Mouse (Mus musculus): ENCODE measurements around the gene Srp68. TPM values are rescaled to one million over a fixed set of nuclear protein-coding genes. Genes with fewer than 3 reads are reported as not detected.

Srp68 gene
- polyA plus RNA-seq, 1 experiment from 2014 or later: 89.8 TPM

DNA sequence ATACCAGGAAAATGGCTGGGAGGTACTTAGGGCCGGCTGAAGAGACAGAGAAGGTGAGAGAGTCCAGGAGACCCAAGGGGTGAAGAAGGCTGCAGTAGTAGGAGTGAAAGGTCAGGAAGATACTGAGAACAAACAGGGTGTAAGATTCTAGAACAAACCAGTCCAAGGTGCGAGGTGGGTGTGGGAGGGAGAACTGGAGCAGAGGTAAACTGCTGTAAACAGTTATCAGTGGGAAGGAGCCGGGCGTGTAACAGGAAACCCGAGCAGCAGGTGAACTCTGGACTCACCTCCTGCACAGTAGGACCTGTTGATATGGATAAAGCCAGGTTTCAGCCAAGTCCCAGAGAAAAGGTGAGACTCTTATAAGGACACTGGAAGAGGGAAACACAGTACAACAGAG, 63.3 kb downstream of the Srp68 start:
- H3K9ac ChIP-seq: no peak overlapping the region
- ATAC-seq (ENCODE audit: insufficient read depth): no peak

DNA sequence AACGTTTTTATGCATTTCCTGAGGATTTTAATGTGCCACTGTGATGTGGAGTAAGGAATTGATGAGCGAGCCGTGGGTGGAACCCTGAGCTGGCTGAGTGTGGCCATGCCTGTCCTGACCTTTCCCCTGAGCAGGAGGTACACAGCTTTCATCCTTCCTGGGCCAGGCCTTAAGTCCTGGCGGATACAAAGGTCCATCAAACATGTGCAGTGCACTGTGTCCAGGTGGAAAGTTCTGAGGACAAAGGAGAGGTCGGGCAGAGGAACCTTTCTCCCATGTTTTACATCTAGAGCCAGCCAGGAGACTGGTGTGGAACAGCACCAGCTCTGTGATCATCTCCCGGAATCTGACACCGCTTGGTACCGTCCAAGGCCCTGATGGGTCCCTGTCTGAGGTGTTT, 64.8 kb downstream of the Srp68 start:
- H3K4me1 ChIP-seq (ENCODE audit: insufficient read depth): no peaks in the 10 kb centered on the region
- H3K4me3 ChIP-seq (ENCODE audit: low read depth, low read length): no peak overlapping the region
- H3K36me3 ChIP-seq (ENCODE audit: insufficient read depth): peaks cover 24% of the 10 kb centered on the region
- no peak overlapping the region for H3K4me2 ChIP-seq
- DNase-seq (no peak), ATAC-seq (ENCODE audit: insufficient read depth) (no peak)
- H3K9me3 ChIP-seq (ENCODE audit: low read depth, low read length): no peaks in the 10 kb centered on the region
- no peaks in the 10 kb centered on the region for H3K27me3 ChIP-seq (ENCODE audit: insufficient read depth, low read length)
- no peak for TF ChIP-seq CTCF (IDR thresholded peaks at IDR 0.05; ENCODE audit: low read depth)
- no peak overlapping the region for H3K27ac ChIP-seq (ENCODE audit: low read depth)
- WGBS: 63% methylated on average over 8 of the region's 8 CpGs
- H3K9ac ChIP-seq: no peak overlapping the region

More for the DNA sequence above, 63.3 kb downstream of the Srp68 start:
- 60% methylated on average over 5 of the region's 5 CpGs for WGBS
- H3K36me3 ChIP-seq (ENCODE audit: insufficient read depth): peaks cover 20% of the 10 kb centered on the region
- H3K9me3 ChIP-seq (ENCODE audit: low read depth, low read length): no peaks in the 10 kb centered on the region
- no peak for DNase-seq
- no peak overlapping the region for H3K4me3 ChIP-seq (ENCODE audit: low read depth, low read length)
- H3K27me3 ChIP-seq (ENCODE audit: insufficient read depth, low read length): no peaks in the 10 kb centered on the region
- no peak overlapping the region for H3K4me2 ChIP-seq
- TF ChIP-seq CTCF (IDR thresholded peaks at IDR 0.05; ENCODE audit: low read depth): no peak
- no peak overlapping the region for H3K27ac ChIP-seq (ENCODE audit: low read depth)
- no peaks in the 10 kb centered on the region for H3K4me1 ChIP-seq (ENCODE audit: insufficient read depth)

DNA sequence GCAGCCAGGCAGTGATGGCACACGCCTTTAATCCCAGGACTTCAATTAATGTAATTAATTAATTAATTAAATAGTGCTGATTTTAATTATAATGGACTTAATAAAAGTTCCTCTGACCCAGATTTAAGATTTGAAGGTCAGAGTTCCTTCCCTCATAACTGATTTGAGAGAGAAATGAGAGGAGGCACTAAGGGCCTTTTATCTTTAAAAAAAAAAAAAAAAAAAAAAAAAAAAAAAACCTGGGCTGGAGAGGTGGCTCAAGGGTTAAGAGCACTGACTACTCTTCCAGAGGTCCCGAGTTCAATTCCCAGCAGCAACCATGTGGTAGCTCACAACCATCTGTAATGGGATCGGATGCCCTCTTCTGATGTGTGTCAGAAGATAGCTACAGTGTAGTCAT, 65.4 kb downstream of the Srp68 start:
- H3K4me2 ChIP-seq: no peak overlapping the region
- no peaks in the 10 kb centered on the region for H3K4me1 ChIP-seq (ENCODE audit: insufficient read depth)
- H3K9ac ChIP-seq: no peak overlapping the region
- no peaks in the 10 kb centered on the region for H3K27me3 ChIP-seq (ENCODE audit: insufficient read depth, low read length)
- no peak overlapping the region for H3K27ac ChIP-seq (ENCODE audit: low read depth)
- no peak for ATAC-seq (ENCODE audit: insufficient read depth)
- no peak overlapping the region for H3K4me3 ChIP-seq (ENCODE audit: low read depth, low read length)
- WGBS: 78% methylated on average over 3 of the region's 3 CpGs
- TF ChIP-seq CTCF (IDR thresholded peaks at IDR 0.05; ENCODE audit: low read depth): no peak
- peaks cover 28% of the 10 kb centered on the region for H3K36me3 ChIP-seq (ENCODE audit: insufficient read depth)
- DNase-seq: no peak
- no peaks in the 10 kb centered on the region for H3K9me3 ChIP-seq (ENCODE audit: low read depth, low read length)

DNA sequence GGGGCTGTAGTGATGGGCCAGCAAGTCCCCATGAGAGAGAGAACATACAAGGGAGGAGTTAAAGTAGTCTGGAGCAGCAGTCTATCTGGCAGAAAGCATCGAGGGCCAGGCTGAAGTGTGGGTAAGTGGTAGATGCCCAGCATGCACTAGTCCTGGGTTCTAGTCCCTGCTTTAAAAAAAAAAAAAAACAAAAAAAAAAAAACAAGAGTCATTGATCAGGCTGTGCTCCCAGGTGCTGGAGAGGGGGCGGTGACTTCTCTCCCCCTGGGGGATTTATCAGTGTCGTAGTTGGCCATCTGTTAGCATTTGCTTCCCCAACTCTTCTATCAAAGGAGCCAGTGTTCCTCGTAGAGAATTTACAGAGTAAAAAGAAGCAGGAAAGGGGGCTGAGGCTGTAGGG, 67.3 kb downstream of the Srp68 start:
- no peak overlapping the region for H3K9ac ChIP-seq
- WGBS: 64% methylated on average over 4 of the region's 4 CpGs
- no peak for ATAC-seq (ENCODE audit: insufficient read depth)
- no peak for DNase-seq
- no peak overlapping the region for H3K4me3 ChIP-seq (ENCODE audit: low read depth, low read length)
- no peak overlapping the region for H3K4me2 ChIP-seq
- no peaks in the 10 kb centered on the region for H3K9me3 ChIP-seq (ENCODE audit: low read depth, low read length)
- no peak for TF ChIP-seq CTCF (IDR thresholded peaks at IDR 0.05; ENCODE audit: low read depth)
- no peaks in the 10 kb centered on the region for H3K27me3 ChIP-seq (ENCODE audit: insufficient read depth, low read length)
- no peaks in the 10 kb centered on the region for H3K4me1 ChIP-seq (ENCODE audit: insufficient read depth)
- H3K36me3 ChIP-seq (ENCODE audit: insufficient read depth): peaks cover 30% of the 10 kb centered on the region
- H3K27ac ChIP-seq (ENCODE audit: low read depth): no peak overlapping the region

DNA sequence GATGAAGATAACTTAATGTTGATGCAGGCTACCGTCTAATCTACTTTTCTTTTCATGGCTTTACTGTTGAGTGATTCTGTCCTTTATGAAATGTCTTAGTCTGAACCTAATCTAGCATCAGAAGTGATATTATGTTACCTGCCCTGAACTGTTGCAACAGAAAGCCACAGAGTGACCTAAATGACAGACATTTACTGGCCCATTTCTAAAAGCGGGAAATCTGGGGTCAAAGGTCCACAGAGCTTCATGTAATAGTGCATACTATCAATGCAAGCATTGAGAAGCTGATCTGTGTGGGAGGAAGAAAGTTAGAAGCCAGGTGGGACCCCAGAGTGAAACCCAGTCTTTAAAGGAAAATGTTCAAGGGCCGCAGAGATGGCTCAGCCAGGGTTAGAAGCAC, 70.9 kb downstream of the Srp68 start:
- no peak overlapping the region for H3K27ac ChIP-seq (ENCODE audit: low read depth)
- H3K4me2 ChIP-seq: no peak overlapping the region
- H3K36me3 ChIP-seq (ENCODE audit: insufficient read depth): peaks cover 27% of the 10 kb centered on the region
- peaks cover 3% of the 10 kb centered on the region; the same call in 1 of the 2 replicates for H3K4me1 ChIP-seq (ENCODE audit: insufficient read depth)
- no peak for TF ChIP-seq CTCF (IDR thresholded peaks at IDR 0.05; ENCODE audit: low read depth)
- H3K9ac ChIP-seq: no peak overlapping the region
- no peaks in the 10 kb centered on the region for H3K27me3 ChIP-seq (ENCODE audit: insufficient read depth, low read length)
- no peaks in the 10 kb centered on the region for H3K9me3 ChIP-seq (ENCODE audit: low read depth, low read length)
- no peak for ATAC-seq (ENCODE audit: insufficient read depth)
- H3K4me3 ChIP-seq (ENCODE audit: low read depth, low read length): no peak overlapping the region
- 92% methylated on average over 3 of the region's 3 CpGs for WGBS
- no peak for DNase-seq

DNA sequence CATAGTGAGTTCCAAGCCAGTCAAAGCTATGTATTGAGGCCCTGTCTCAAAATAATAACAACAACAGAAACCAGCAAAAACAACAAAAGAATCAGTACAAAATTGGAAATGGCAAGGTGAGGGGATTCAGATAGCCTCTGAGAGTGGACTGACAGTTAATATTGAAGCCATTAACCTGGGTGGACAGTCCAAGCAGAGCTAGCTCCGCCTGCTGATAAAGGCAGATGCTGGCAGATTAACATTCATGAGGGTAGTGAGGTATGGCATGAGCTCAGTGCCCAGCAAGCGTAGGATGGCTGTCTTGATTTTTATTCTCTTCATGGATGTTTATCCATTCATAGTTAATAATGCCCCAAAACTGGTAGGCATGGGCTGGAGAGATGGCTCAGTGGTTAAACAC, 72.9 kb downstream of the Srp68 start:
- 87% methylated on average over 2 of the region's 2 CpGs for WGBS
- no peak for TF ChIP-seq CTCF (IDR thresholded peaks at IDR 0.05; ENCODE audit: low read depth)
- Histone ChIP-seq H3K4me3 (ENCODE audit: low read depth, low read length) (no peak overlapping the region), H3K9ac (no peak overlapping the region), H3K27me3 (ENCODE audit: insufficient read depth, low read length) (no peaks in the 10 kb centered on the region), H3K27ac (ENCODE audit: low read depth) (no peak overlapping the region), H3K9me3 (ENCODE audit: low read depth, low read length) (no peaks in the 10 kb centered on the region), H3K36me3 (ENCODE audit: insufficient read depth) (peaks cover 15% of the 10 kb centered on the region; the same call in 1 of the 2 replicates), H3K4me1 (ENCODE audit: insufficient read depth) (peaks cover 6% of the 10 kb centered on the region; the same call in 1 of the 2 replicates), H3K4me2 (no peak overlapping the region)
- DNase-seq: no peak
- ATAC-seq (ENCODE audit: insufficient read depth): no peak

DNA sequence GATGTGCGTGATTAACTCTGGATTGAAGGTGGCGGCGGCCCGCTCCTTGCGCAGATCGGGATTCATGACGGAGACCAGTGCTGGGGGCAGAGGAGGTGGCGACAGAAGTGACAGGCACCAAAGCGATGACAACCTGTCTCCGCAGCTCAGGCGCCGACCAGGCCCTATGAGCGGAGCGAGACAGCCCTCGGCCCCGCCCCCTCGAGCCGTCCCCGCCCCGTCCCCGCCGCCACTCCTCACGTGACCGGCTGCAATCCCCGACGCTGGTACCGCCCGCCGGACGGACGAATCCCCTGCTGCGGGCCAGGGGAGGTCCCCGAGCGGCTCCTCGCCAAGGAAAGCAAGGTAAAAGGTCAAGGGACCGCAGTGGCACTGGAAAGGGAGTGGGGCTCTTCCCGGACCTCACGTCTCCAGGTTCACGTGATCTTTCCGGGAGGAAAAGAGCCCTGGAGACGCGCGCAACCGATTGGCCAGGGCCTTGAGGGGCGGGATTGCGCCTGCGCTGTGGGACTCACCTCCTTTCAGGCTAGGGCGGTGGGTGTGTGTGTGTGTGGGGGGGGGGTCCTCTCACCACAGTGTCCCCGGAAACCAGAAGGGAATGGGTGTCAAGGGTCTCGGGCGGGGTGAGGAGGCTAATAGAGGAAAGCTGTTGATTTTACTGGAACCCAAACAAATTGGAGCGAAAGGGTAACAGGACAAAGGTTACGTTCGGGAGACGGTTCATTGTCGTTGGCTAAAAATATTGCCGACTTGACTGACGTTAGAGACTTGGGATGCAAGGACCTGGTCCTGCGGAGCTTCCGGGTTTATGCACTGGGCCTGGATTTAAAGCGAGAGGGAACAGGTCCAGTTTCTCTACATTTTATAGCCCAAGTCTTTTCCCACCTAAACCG, 75.1 kb downstream of the Srp68 start, which contains the start of the genes Ten1 and Acox1:
Ten1 (plus strand) TSS at position 217 of the 893 bp plus-strand sequence.
Acox1 (minus strand) TSS at position 407 of the 893 bp plus-strand sequence.
- Histone ChIP-seq H3K9ac (peak within 1 kb of the TSS; percentile 81), H3K27me3 (ENCODE audit: insufficient read depth, low read length) (no peaks in the 10 kb centered on the region), H3K9me3 (ENCODE audit: low read depth, low read length) (no peaks in the 10 kb centered on the region), H3K4me3 (ENCODE audit: low read depth, low read length) (peak within 1 kb of the TSS; percentile 51), H3K36me3 (ENCODE audit: insufficient read depth) (peaks cover 7% of the 10 kb centered on the region; the same call in 1 of the 2 replicates), H3K4me1 (ENCODE audit: insufficient read depth) (peaks cover 6% of the 10 kb centered on the region; the same call in 1 of the 2 replicates), H3K4me2 (peak within 1 kb of the TSS; percentile 90), H3K27ac (ENCODE audit: low read depth) (peak within 1 kb of the TSS; percentile 74)
- DNase-seq (peak; percentile 97), ATAC-seq (ENCODE audit: insufficient read depth) (peak; percentile 98)
- TF ChIP-seq CTCF (IDR thresholded peaks at IDR 0.05; ENCODE audit: low read depth): no peak
- WGBS: under 1% methylated on average over 62 of the region's 62 CpGs

Data from lung, embryonic 14.5 days (tissue).